Mouse (Mus musculus) layer of hippocampus, postnatal 25 days (tissue): ENCODE measurements around the gene Faf1. TPM values are rescaled to one million over a fixed set of nuclear protein-coding genes. Genes with fewer than 3 reads are reported as not detected.

Experiments
- DNase-seq, 2 experiments: peaks; one replicate each; pipeline ENCODE4 v3.0.0; 2022; ENCODE audit warnings: mixed read lengths in 2 of 2, low spot score in 1 of 2; ENCODE audit errors: extremely low spot score in 1 of 2
- total RNA-seq, 2 experiments: library from RNA; stranded (reverse); gene quantifications; 2 replicates each; pipeline ENCODE4 v1.2.3; 2021

The Faf1 gene
- total RNA-seq, 2 experiments from 2014 or later: 24.0 to 26.8 TPM

- no peak for DNase-seq
These were observed 301.0 kb downstream of the Faf1 start, which contains the start of gene Dmrta2 for GRCm38 (mm10) chr4:109977148-109978067. Gene Dmrta2, plus strand, starts transcription at chr4:109978053.

- peak in 1 of 2 experiments; percentile 47 for DNase-seq
These were observed 301.9 kb downstream of the Faf1 start for GRCm38 (mm10) chr4:109978068-109978857.

GRCm38 (mm10) chr4:109978858-109979340, 302.5 kb downstream of the Faf1 start:
- DNase-seq: no peak

GRCm38 (mm10) chr4:109979461-109980320, 303.3 kb downstream of the Faf1 start:
- peak in 1 of 2 experiments; percentile 17 for DNase-seq

- no peak for DNase-seq
These were observed 304.1 kb downstream of the Faf1 start for GRCm38 (mm10) chr4:109980321-109981082.

- no peak for DNase-seq
These were observed 304.9 kb downstream of the Faf1 start for GRCm38 (mm10) chr4:109981083-109981870.

GRCm38 (mm10) chr4:109981871-109982680, 305.7 kb downstream of the Faf1 start:
- peak in 1 of 2 experiments; percentile 26 for DNase-seq

GRCm38 (mm10) chr4:109982681-109983265, 306.4 kb downstream of the Faf1 start:
- DNase-seq: no peak

GRCm38 (mm10) chr4:109983281-109984001, 307.1 kb downstream of the Faf1 start:
- no peak for DNase-seq

- DNase-seq: no peak
These were observed 307.6 kb downstream of the Faf1 start for GRCm38 (mm10) chr4:109984011-109984411.

GRCm38 (mm10) chr4:109984496-109985423, 308.4 kb downstream of the Faf1 start:
- DNase-seq: no peak

- DNase-seq: no peak
These were observed 309.2 kb downstream of the Faf1 start for GRCm38 (mm10) chr4:109985424-109986172.

- no peak for DNase-seq
These were observed 309.9 kb downstream of the Faf1 start for GRCm38 (mm10) chr4:109986301-109986700.

- no peak for DNase-seq
These were observed 310.5 kb downstream of the Faf1 start for GRCm38 (mm10) chr4:109986748-109987355.
